ENCODE assay signal across 8 mouse cellular contexts in genomic region chr14:49172582-49172988, GRCm38 (mm10). TPM values are rescaled to one million over a fixed set of nuclear protein-coding genes. Genes with fewer than 3 reads are reported as not detected.
DNase-seq lines count a peak whose midpoint lies in the region; ATAC-seq and TF ChIP-seq lines count a peak whose summit lies in the region.

No protein-coding gene starts in this region.

- H3K4me3 ChIP-seq in MEL (ENCODE audit: control insufficient read depth in 1 of 2, insufficient read depth in 1 of 2, low read depth in 2 of 2, low read length in 2 of 2) = peak overlapping the region; percentile 97
- H3K4me3 ChIP-seq in forebrain, embryonic 13.5 days = peak overlapping the region; percentile 95
- peak overlapping the region; percentile 96 for H3K4me3 ChIP-seq in hindbrain, embryonic 12.5 days

- DNase-seq in MEL (ENCODE audit: low read depth, low spot score) = peak; percentile 48
- DNase-seq in c-Kit-positive CD71-positive TER-119-negative erythroid progenitor cells, embryonic 14.5 days (ENCODE audit: low read depth) = peak; percentile 20
- DNase-seq in layer of hippocampus, postnatal 36 days = peak; percentile 60 to 61
- DNase-seq in lung, postnatal 14 days = peak; percentile 56
- peak; percentile 43 for DNase-seq in ovary, postnatal 14 days (ENCODE audit: low spot score)
- peak; percentile 68 for DNase-seq in thymus, postnatal 25 days

- H3K27me3 ChIP-seq in MEL (ENCODE audit: control insufficient read depth in 1 of 2, insufficient read depth in 2 of 2, low read length in 2 of 2) = no peaks in the 10 kb centered on the region
- no peaks in the 10 kb centered on the region for H3K27me3 ChIP-seq in forebrain, embryonic 13.5 days
- H3K27me3 ChIP-seq in hindbrain, embryonic 12.5 days = no peaks in the 10 kb centered on the region

- peaks cover 10 to 28% of the 10 kb centered on the region in 2 experiments for H3K36me3 ChIP-seq in MEL (ENCODE audit: control insufficient read depth in 1 of 2, insufficient read depth in 2 of 2, low read length in 2 of 2)
- no peaks in the 10 kb centered on the region for H3K36me3 ChIP-seq in forebrain, embryonic 13.5 days (ENCODE audit: poor library complexity, severe bottlenecking)
- no peaks in the 10 kb centered on the region for H3K36me3 ChIP-seq in hindbrain, embryonic 12.5 days

- peaks cover 12 to 15% of the 10 kb centered on the region in 2 experiments for H3K4me1 ChIP-seq in MEL (ENCODE audit: control insufficient read depth in 1 of 2, insufficient read depth in 2 of 2, low read length in 2 of 2)
- peaks cover 21% of the 10 kb centered on the region for H3K4me1 ChIP-seq in forebrain, embryonic 13.5 days
- peaks cover 23% of the 10 kb centered on the region for H3K4me1 ChIP-seq in hindbrain, embryonic 12.5 days

- H3K4me2 ChIP-seq in forebrain, embryonic 13.5 days = peak overlapping the region; percentile 92
- H3K4me2 ChIP-seq in hindbrain, embryonic 12.5 days (replicated peaks) = peak overlapping the region; percentile 77

- no peak for TF ChIP-seq RAD21 in MEL (IDR thresholded peaks at IDR 0.05; ENCODE audit: low read depth, low read length)

- TF ChIP-seq POLR2A in MEL (IDR thresholded peaks at IDR 0.05; ENCODE audit: control insufficient read depth in 1 of 2, insufficient read depth in 1 of 2, low read depth in 1 of 2, low read length in 2 of 2, poor library complexity in 1 of 2) = no peak

- peak overlapping the region; percentile 19 for H3K27ac ChIP-seq in MEL (ENCODE audit: control insufficient read depth, low read depth, low read length)
- H3K27ac ChIP-seq in forebrain, embryonic 13.5 days = peak overlapping the region; percentile 75
- H3K27ac ChIP-seq in hindbrain, embryonic 12.5 days = peak overlapping the region; percentile 89

- peak overlapping the region; percentile 88 for H3K9ac ChIP-seq in MEL (ENCODE audit: control insufficient read depth, low read depth, low read length, poor library complexity, severe bottlenecking)
- H3K9ac ChIP-seq in forebrain, embryonic 13.5 days = peak overlapping the region; percentile 98
- peak overlapping the region; percentile 98 for H3K9ac ChIP-seq in hindbrain, embryonic 12.5 days

- no peaks in the 10 kb centered on the region for H3K9me3 ChIP-seq in MEL (replicated peaks; ENCODE audit: insufficient read depth, low read length)
- H3K9me3 ChIP-seq in forebrain, embryonic 13.5 days (replicated peaks) = no peaks in the 10 kb centered on the region
- H3K9me3 ChIP-seq in hindbrain, embryonic 12.5 days (replicated peaks) = no peaks in the 10 kb centered on the region

- TF ChIP-seq CTCF in MEL (IDR thresholded peaks at IDR 0.05 in 2 of 3, conservative IDR thresholded peaks at IDR 0.05 in 1 of 3; ENCODE audit: control insufficient read depth in 1 of 3, insufficient read depth in 1 of 3, low read depth in 2 of 3, low read length in 3 of 3, poor library complexity in 1 of 3, severe bottlenecking in 1 of 3) = no peak

- peaks cover 30% of the 10 kb centered on the region for H3K79me2 ChIP-seq in MEL (ENCODE audit: control insufficient read depth, insufficient read depth, low read length, poor library complexity)

- TF ChIP-seq EP300 in MEL (IDR thresholded peaks at IDR 0.05; ENCODE audit: low read depth in 1 of 2, low read length in 2 of 2) = no peak

- WGBS in forebrain, embryonic 13.5 days = under 1% methylated on average over 39 of the region's 46 CpGs
- WGBS in hindbrain, embryonic 12.5 days = under 1% methylated on average over 41 of the region's 46 CpGs

- ATAC-seq in forebrain, embryonic 13.5 days = peak; percentile 88
- peak; percentile 83 for ATAC-seq in hindbrain, embryonic 12.5 days (ENCODE audit: low FRiP score)

TF ChIP-seq in MEL, 35 proteins besides CTCF, POLR2A, EP300 and RAD21:
- peak; percentile 63; the same call in 1 of the 2 replicates for TF ChIP-seq UBTF (IDR thresholded peaks at IDR 0.05; ENCODE audit: borderline replicate concordance, insufficient read depth, low read depth, low read length)
- TF ChIP-seq MYC (IDR thresholded peaks at IDR 0.05; ENCODE audit: low read depth, low read length) = no peak
- TF ChIP-seq RCOR1 (IDR thresholded peaks at IDR 0.05; ENCODE audit: low read depth, low read length) = no peak
- TF ChIP-seq E2F4 (IDR thresholded peaks at IDR 0.05; ENCODE audit: borderline replicate concordance, low read depth, low read length) = no peak

RNA-seq across cellular contexts. Expression of gene Naa30, which starts 0.6 kb away (rescaled TPM):
- total RNA-seq in MEL (2012; rRNA removed) = 15.9 and 16.4 TPM in 2 replicates
- polyA plus RNA-seq in MEL (2012; ENCODE audit: insufficient read depth in 1 of 2, insufficient read length in 2 of 2, low read depth in 1 of 2, low replicate concordance in 2 of 2, missing spikeins in 1 of 2) = 10 to 100 TPM; 18.7 to 32.6 TPM
- 11.3 and 11.5 TPM in 2 replicates for polyA plus RNA-seq in forebrain, embryonic 13.5 days (2015; fragmentation: Nextera tagmentation; extraction: Ambion mirVana)
- polyA plus RNA-seq in hindbrain, embryonic 12.5 days (2016; fragmentation: Nextera tagmentation; extraction: Ambion mirVana) = 27.4 and 29.0 TPM in 2 replicates
- 10 to 100 TPM; 35.9 to 42.6 TPM for total RNA-seq in layer of hippocampus, postnatal 36 days (2021)

Comparison
In these comparisons a context has a peak if more than half of its experiments do, and no peak if none do; other contexts are left out.
1. Peak in every context shown above with its lines: DNase-seq, ATAC-seq, H3K4me3 ChIP-seq and H3K27ac ChIP-seq.
2. H3K27ac ChIP-seq: peak in every context shown above with its lines; median percentile 89 in hindbrain, embryonic 12.5 days; 75 in forebrain, embryonic 13.5 days; 19 in MEL.